Mouse (Mus musculus) liver, adult 2 months (tissue): Measurements from ENCODE around the gene Inpp4b. TPM values are rescaled to one million over a fixed set of nuclear protein-coding genes. Genes with fewer than 3 reads are reported as not detected.

Source experiments
- DNase-seq: peaks from one replicate; pipeline ENCODE4 v3.0.0-alpha.2; 2011; ENCODE audit warnings: low read depth, low spot score; ENCODE audit errors: extremely low read depth
- H3K27ac ChIP-seq: fragments of 200-500 bp; replicated peaks from 2 replicates; pipeline ENCODE4 v1.5.1; 2012; ENCODE audit warnings: low read depth, mild to moderate bottlenecking, control low read depth, inconsistent platforms, low read length; ENCODE audit not compliant: insufficient read depth
- H3K27me3 ChIP-seq: fragments of 200-500 bp; 2 replicates; pipeline ENCODE4 v1.6.1; 2012; ENCODE audit warnings: mild to moderate bottlenecking, moderate library complexity, low read length, inconsistent platforms; ENCODE audit not compliant: control insufficient read depth, insufficient read depth
- H3K36me3 ChIP-seq: fragments of 200-500 bp; 2 replicates; pipeline ENCODE4 v1.6.1; 2012; ENCODE audit warnings: low read length, inconsistent platforms; ENCODE audit not compliant: control insufficient read depth, insufficient read depth
- H3K4me1 ChIP-seq: fragments of 200-500 bp; 2 replicates; pipeline ENCODE4 v1.6.1; 2011; ENCODE audit warnings: low read length; ENCODE audit not compliant: control insufficient read depth, insufficient read depth
- H3K4me3 ChIP-seq: fragments of 200-500 bp; 2 replicates; pipeline ENCODE4 v1.5.1; 2011; ENCODE audit warnings: low read depth, mild to moderate bottlenecking, control low read depth, low read length, moderate library complexity; ENCODE audit not compliant: insufficient read depth
- H3K79me2 ChIP-seq: fragments of 200-500 bp; 2 replicates; pipeline ENCODE4 v1.6.1; 2012; ENCODE audit warnings: inconsistent platforms, mild to moderate bottlenecking, low read length, moderate library complexity; ENCODE audit not compliant: control insufficient read depth, insufficient read depth
- H3K9ac ChIP-seq: fragments of 200-500 bp; 2 replicates; pipeline ENCODE4 v1.6.1; 2012; ENCODE audit warnings: low read depth, mild to moderate bottlenecking, control low read depth, inconsistent platforms, low read length
- CTCF ChIP-seq: fragments of 200-500 bp; IDR thresholded peaks from 2 replicates; pipeline ENCODE4 v1.5.1; 2011; ENCODE audit warnings: low read depth, low read length, control low read depth
- POLR2A ChIP-seq: fragments of 200-500 bp; IDR thresholded peaks from 2 replicates; pipeline ENCODE4 v1.6.1; 2011; ENCODE audit warnings: low read length, control low read depth; ENCODE audit not compliant: insufficient read depth; ENCODE audit errors: extremely low read depth
- WGBS: fragments of 180-500 bp; shearing (Covaris S2); methylation state at CpG from one replicate; pipeline ENCODE4 v1.1.7; 2018; 5-methylcytosine and 5-hydroxymethylcytosine counted together
- polyA plus RNA-seq: library from polyadenylated mRNA; depleted of rRNA; stranded (reverse); fragments of >200 nt; gene quantifications from 2 replicates; pipeline ENCODE4 v1.2.3, GENCODE M21; 2012
- total RNA-seq: library from RNA; depleted of rRNA; stranded (reverse); fragments of >200 nt; gene quantifications from 2 replicates; pipeline ENCODE4 v1.2.3, GENCODE M21; 2014

The Inpp4b gene
- total and polyA plus RNA-seq, 2 experiments: 0.20 to 3.6 TPM

DNA sequence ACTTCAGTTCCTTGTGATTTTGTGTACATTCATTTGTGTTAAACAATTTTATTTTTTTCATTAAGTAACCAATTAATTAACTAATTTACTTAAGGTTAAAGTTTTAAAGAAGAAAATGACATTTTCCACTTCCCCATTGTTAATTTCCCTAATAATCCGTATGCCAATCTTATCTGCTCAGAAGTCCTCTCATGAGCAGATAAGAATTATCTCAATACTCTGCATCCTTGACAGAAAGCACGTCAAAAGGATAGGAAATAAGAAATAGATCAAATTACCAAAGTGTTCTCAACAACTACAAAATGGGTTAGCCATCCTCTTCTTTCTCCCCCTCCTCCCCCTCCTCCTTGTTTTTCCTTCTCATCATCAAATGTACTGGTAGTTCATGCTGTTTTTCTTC is 182.2 kb downstream of the Inpp4b start:
- H3K4me3 ChIP-seq: no peak overlapping the region
- H3K9ac ChIP-seq: no peak overlapping the region
- H3K27ac ChIP-seq: no peak overlapping the region
- no peaks in the 10 kb centered on the region for H3K36me3 ChIP-seq
- H3K79me2 ChIP-seq: no peaks in the 10 kb centered on the region
- WGBS: 33% methylated on average over 2 of the region's 2 CpGs
- H3K4me1 ChIP-seq: no peaks in the 10 kb centered on the region
- H3K27me3 ChIP-seq: no peaks in the 10 kb centered on the region
- no peak for DNase-seq
- TF ChIP-seq POLR2A (no peak), CTCF (no peak)

DNA sequence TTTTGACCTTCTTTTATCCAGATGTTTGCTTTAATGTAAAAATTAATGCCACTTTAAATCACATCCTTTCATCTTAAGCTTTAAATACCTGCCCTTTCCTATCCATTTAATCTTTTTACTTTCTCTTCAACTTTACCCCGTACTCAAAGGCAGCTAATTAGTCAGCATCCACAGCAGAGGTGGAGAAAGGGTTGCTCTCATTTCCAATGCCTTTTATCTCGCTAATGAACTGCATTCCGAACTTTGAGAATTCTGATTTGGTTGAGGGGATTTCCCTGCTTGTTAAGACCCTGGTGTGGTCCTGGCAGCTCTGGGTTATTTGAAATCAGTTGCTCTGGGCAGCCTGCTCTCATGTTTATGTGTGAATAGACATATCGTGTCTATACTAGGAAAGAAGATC is 185.3 kb downstream of the Inpp4b start:
- 58% methylated on average over 4 of the region's 4 CpGs for WGBS
- Histone ChIP-seq H3K4me3 (no peak overlapping the region), H3K79me2 (no peaks in the 10 kb centered on the region), H3K27me3 (no peaks in the 10 kb centered on the region), H3K9ac (no peak overlapping the region), H3K36me3 (no peaks in the 10 kb centered on the region), H3K27ac (no peak overlapping the region), H3K4me1 (no peaks in the 10 kb centered on the region)
- DNase-seq: no peak
- TF ChIP-seq POLR2A (no peak), CTCF (no peak)

DNA sequence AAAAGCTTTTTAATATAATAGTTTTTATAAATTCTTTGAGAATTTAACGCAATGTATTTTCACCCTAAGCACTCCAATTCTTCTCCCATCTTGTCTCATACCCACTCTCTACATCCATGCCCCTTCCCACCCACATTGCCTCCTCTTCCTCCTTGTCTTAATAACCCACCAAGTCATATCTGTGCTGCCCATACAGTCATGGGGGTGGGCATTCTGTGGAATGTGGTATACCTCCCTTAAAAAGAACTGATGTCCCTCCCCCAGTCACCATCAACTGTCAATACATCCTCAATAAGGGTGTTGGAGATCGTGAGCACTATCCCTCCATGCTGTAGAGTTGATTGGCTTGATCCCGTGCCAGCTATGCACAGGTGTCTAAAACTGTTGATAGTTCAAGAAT is 196.0 kb downstream of the Inpp4b start:
- H3K27me3 ChIP-seq: no peaks in the 10 kb centered on the region
- H3K27ac ChIP-seq: no peak overlapping the region
- DNase-seq: no peak
- H3K9ac ChIP-seq: no peak overlapping the region
- no peak for TF ChIP-seq POLR2A
- no peak for TF ChIP-seq CTCF
- H3K4me3 ChIP-seq: no peak overlapping the region
- 83% methylated on average over 3 of the region's 3 CpGs for WGBS
- no peaks in the 10 kb centered on the region for H3K79me2 ChIP-seq
- H3K36me3 ChIP-seq: no peaks in the 10 kb centered on the region
- no peaks in the 10 kb centered on the region for H3K4me1 ChIP-seq

DNA sequence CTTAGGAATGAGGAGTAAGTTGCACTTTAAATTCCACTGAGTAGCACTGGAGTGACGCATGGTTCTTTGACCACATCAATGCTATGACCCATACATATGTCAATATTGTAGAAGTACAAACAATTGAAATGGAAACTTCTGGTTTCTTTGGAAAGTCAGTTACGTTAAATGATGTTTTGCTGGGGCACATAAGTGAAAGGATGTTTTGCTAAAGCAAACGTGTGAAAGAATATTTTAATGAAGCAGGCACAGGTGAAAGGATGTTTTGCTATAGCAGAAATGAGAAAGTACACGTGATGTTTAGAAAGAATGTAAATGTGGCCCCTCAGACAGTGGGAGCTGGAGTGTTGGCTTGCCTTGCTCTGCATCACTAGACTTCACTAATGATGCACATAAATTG is 216.2 kb downstream of the Inpp4b start:
- no peak for TF ChIP-seq CTCF
- no peak for TF ChIP-seq POLR2A
- Histone ChIP-seq H3K4me3 (no peak overlapping the region), H3K27me3 (no peaks in the 10 kb centered on the region), H3K36me3 (no peaks in the 10 kb centered on the region), H3K79me2 (no peaks in the 10 kb centered on the region), H3K4me1 (no peaks in the 10 kb centered on the region), H3K9ac (no peak overlapping the region), H3K27ac (no peak overlapping the region)
- WGBS: 78% methylated on average over 4 of the region's 4 CpGs
- no peak for DNase-seq

DNA sequence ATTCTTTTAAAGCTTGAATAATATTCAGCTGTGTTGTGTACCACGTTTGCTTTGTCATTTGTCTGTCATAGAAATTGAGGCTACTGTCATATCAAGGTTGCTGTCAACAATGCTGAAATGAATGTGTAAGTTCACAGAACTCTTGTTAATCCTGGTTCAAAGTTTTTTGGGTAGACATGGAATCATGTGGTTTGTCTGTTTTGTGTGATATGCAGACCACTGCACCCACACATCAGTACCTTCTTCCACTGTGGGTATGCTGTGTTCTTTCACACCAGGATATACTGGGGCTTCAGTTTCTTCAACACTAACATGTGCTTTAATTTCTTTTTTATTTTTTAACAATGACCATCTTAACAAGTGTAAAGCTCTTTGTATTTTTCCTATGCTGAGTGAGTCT is 220.0 kb downstream of the Inpp4b start:
- Histone ChIP-seq H3K4me3 (no peak overlapping the region), H3K36me3 (no peaks in the 10 kb centered on the region), H3K9ac (no peak overlapping the region), H3K79me2 (no peaks in the 10 kb centered on the region), H3K4me1 (no peaks in the 10 kb centered on the region), H3K27ac (no peak overlapping the region), H3K27me3 (no peaks in the 10 kb centered on the region)
- 47% methylated on average over 1 of the region's 1 CpGs for WGBS
- no peak for DNase-seq
- no peak for TF ChIP-seq POLR2A
- no peak for TF ChIP-seq CTCF

DNA sequence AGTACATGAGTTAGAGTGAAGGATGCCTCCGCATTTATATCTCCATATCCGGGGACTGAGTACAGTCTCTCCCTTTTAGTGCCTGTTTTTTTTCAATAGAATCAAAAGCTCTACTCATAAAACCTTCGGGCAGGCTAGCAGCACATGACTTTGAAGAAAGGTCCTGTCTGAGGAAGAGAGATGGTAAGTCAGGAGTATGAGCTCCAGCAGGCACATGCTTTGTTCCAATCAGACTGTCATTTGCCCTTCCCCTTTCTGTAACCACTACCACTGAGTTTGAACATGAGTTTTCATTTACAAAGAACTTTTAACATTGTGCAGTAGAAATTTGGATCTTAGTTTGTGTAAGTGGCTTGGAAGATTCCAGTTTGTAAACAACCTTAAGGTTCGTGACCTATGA is 223.1 kb downstream of the Inpp4b start:
- Histone ChIP-seq H3K79me2 (no peaks in the 10 kb centered on the region), H3K27ac (no peak overlapping the region), H3K9ac (no peak overlapping the region), H3K4me3 (no peak overlapping the region), H3K36me3 (no peaks in the 10 kb centered on the region), H3K27me3 (no peaks in the 10 kb centered on the region), H3K4me1 (no peaks in the 10 kb centered on the region)
- WGBS: 88% methylated on average over 4 of the region's 4 CpGs
- no peak for DNase-seq
- no peak for TF ChIP-seq POLR2A
